Mouse (Mus musculus) forebrain, embryonic 13.5 days (tissue): Measurements from ENCODE around the gene D10Jhu81e. TPM values are rescaled to one million over a fixed set of nuclear protein-coding genes. Genes with fewer than 3 reads are reported as not detected.
"Not testable (repeated sequence)": the region's sequence is repeated elsewhere in the genome, so short reads cannot be mapped to it uniquely, and the experiment has no call there.

Experiments used
- ATAC-seq: fragments of 200-750 bp; cut with Nextera tagmentation; 2 replicates; pipeline ENCODE4 v1.8.0; 2017
- H3K27ac ChIP-seq: fragments of 300-500 bp; sonication (generic); 2 replicates; pipeline ENCODE4 v1.5.1; 2015; ENCODE audit warnings: inconsistent platforms, mild to moderate bottlenecking, moderate library complexity
- H3K27me3 ChIP-seq: fragments of 300-500 bp; sonication (generic); 2 replicates; pipeline ENCODE4 v1.6.1; 2015; ENCODE audit warnings: mild to moderate bottlenecking, inconsistent platforms
- H3K36me3 ChIP-seq: fragments of 300-500 bp; sonication (generic); 2 replicates; pipeline ENCODE4 v1.6.1; 2015; ENCODE audit warnings: mild to moderate bottlenecking, inconsistent platforms; ENCODE audit not compliant: poor library complexity, severe bottlenecking
- H3K4me1 ChIP-seq: fragments of 300-500 bp; sonication (generic); 2 replicates; pipeline ENCODE4 v1.6.1; 2015; ENCODE audit warnings: inconsistent platforms
- H3K4me2 ChIP-seq: fragments of 300-500 bp; sonication (generic); 2 replicates; pipeline ENCODE4 v1.6.1; 2015; ENCODE audit warnings: inconsistent platforms, mild to moderate bottlenecking, moderate library complexity
- H3K4me3 ChIP-seq: fragments of 300-500 bp; sonication (generic); 2 replicates; pipeline ENCODE4 v1.5.1; 2015; ENCODE audit warnings: mild to moderate bottlenecking, inconsistent platforms
- H3K9ac ChIP-seq: fragments of 300-500 bp; sonication (generic); 2 replicates; pipeline ENCODE4 v1.6.1; 2015; ENCODE audit warnings: mild to moderate bottlenecking, inconsistent platforms
- H3K9me3 ChIP-seq: fragments of 300-500 bp; sonication (generic); replicated peaks from 2 replicates; pipeline ENCODE4 v1.6.1; 2016; ENCODE audit warnings: inconsistent platforms
- WGBS: fragments of 180-500 bp; shearing (Covaris S2); methylation state at CpG from one replicate; pipeline ENCODE4 v1.1.7; 2015; 5-methylcytosine and 5-hydroxymethylcytosine counted together
- polyA plus RNA-seq: library from polyadenylated mRNA; unstranded; fragments of >200 nt; fragmentation: Nextera tagmentation; extraction: Ambion mirVana; gene quantifications from 2 replicates; pipeline ENCODE4 v1.2.1, GENCODE M21; 2015

Gene D10Jhu81e
- polyA plus RNA-seq: 18.9 and 22.4 TPM in 2 replicates

GRCm38 (mm10) chr10:78169281-78170042 lies at the start of gene D10Jhu81e:
TSS of gene D10Jhu81e (minus strand) at chr10:78169782.
- no peaks in the 10 kb centered on the region for H3K27me3 ChIP-seq
- H3K9ac ChIP-seq: peak within 1 kb of the TSS; percentile 86
- no peaks in the 10 kb centered on the region for H3K9me3 ChIP-seq
- H3K4me1 ChIP-seq: peaks cover 15% of the 10 kb centered on the region
- H3K4me3 ChIP-seq: peak within 1 kb of the TSS; percentile 74
- peaks cover 69% of the 10 kb centered on the region for H3K36me3 ChIP-seq
- WGBS: 2% methylated on average over 43 of the region's 50 CpGs
- peak within 1 kb of the TSS; percentile 69 for H3K27ac ChIP-seq
- peak; percentile 97 for ATAC-seq
- peak within 1 kb of the TSS; percentile 87 for H3K4me2 ChIP-seq

GRCm38 (mm10) chr10:78218576-78218975 lies 49.0 kb upstream of the D10Jhu81e start:
- no peak overlapping the region for H3K27ac ChIP-seq
- WGBS: 93% methylated on average over 6 of the region's 6 CpGs
- no peak overlapping the region for H3K9ac ChIP-seq
- H3K36me3 ChIP-seq: peaks cover 94% of the 10 kb centered on the region
- H3K9me3 ChIP-seq: no peaks in the 10 kb centered on the region
- H3K4me3 ChIP-seq: no peak overlapping the region
- no peak overlapping the region for H3K4me2 ChIP-seq
- H3K27me3 ChIP-seq: no peaks in the 10 kb centered on the region
- ATAC-seq: no peak
- H3K4me1 ChIP-seq: no peaks in the 10 kb centered on the region

- no peaks in the 10 kb centered on the region for H3K27me3 ChIP-seq
- H3K9ac ChIP-seq: no peak overlapping the region
- WGBS: 90% methylated on average over 6 of the region's 6 CpGs
- H3K4me3 ChIP-seq: no peak overlapping the region
- peaks cover 98% of the 10 kb centered on the region for H3K36me3 ChIP-seq
- no peaks in the 10 kb centered on the region for H3K4me1 ChIP-seq
- ATAC-seq: no peak
- H3K9me3 ChIP-seq: no peaks in the 10 kb centered on the region
- H3K27ac ChIP-seq: no peak overlapping the region
- H3K4me2 ChIP-seq: no peak overlapping the region
Measured at GRCm38 (mm10) chr10:78216376-78217083, 46.9 kb upstream of the D10Jhu81e start.

- Histone ChIP-seq H3K9ac (no peak overlapping the region), H3K4me3 (no peak overlapping the region), H3K4me1 (no peaks in the 10 kb centered on the region), H3K9me3 (no peaks in the 10 kb centered on the region), H3K27me3 (no peaks in the 10 kb centered on the region), H3K27ac (no peak overlapping the region), H3K4me2 (no peak overlapping the region), H3K36me3 (peaks cover 98% of the 10 kb centered on the region)
- WGBS: 96% methylated on average over 9 of the region's 9 CpGs
- ATAC-seq: no peak
Measured at GRCm38 (mm10) chr10:78214371-78214770, 44.8 kb upstream of the D10Jhu81e start.

- Histone ChIP-seq H3K27me3 (no peaks in the 10 kb centered on the region), H3K4me2 (no peak overlapping the region), H3K27ac (no peak overlapping the region), H3K9ac (no peak overlapping the region), H3K4me3 (no peak overlapping the region), H3K4me1 (no peaks in the 10 kb centered on the region), H3K36me3 (peaks cover 98% of the 10 kb centered on the region), H3K9me3 (no peaks in the 10 kb centered on the region)
- ATAC-seq: no peak
- WGBS: 63% methylated on average over 6 of the region's 6 CpGs
Measured at GRCm38 (mm10) chr10:78211311-78211710, 41.7 kb upstream of the D10Jhu81e start.

GRCm38 (mm10) chr10:78201182-78201581 lies 31.6 kb upstream of the D10Jhu81e start:
- no peak overlapping the region for H3K9ac ChIP-seq
- no peak overlapping the region for H3K27ac ChIP-seq

GRCm38 (mm10) chr10:78192933-78193332 lies 23.4 kb upstream of the D10Jhu81e start:
- ATAC-seq: no peak
- H3K9ac ChIP-seq: no peak overlapping the region
- H3K4me1 ChIP-seq: no peaks in the 10 kb centered on the region
- no peak overlapping the region for H3K4me2 ChIP-seq
- no peak overlapping the region for H3K27ac ChIP-seq
- H3K27me3 ChIP-seq: no peaks in the 10 kb centered on the region
- peaks cover 100% of the 10 kb centered on the region for H3K36me3 ChIP-seq
- H3K4me3 ChIP-seq: no peak overlapping the region
- no peaks in the 10 kb centered on the region for H3K9me3 ChIP-seq
- 90% methylated on average over 5 of the region's 5 CpGs for WGBS

More at GRCm38 (mm10) chr10:78201182-78201581, 31.6 kb upstream of the D10Jhu81e start:
- H3K36me3 ChIP-seq: peaks cover 100% of the 10 kb centered on the region
- no peak overlapping the region for H3K4me2 ChIP-seq
- H3K4me3 ChIP-seq: no peak overlapping the region
- WGBS: 96% methylated on average over 4 of the region's 4 CpGs
- H3K4me1 ChIP-seq: no peaks in the 10 kb centered on the region
- ATAC-seq: no peak
- no peaks in the 10 kb centered on the region for H3K27me3 ChIP-seq
- no peaks in the 10 kb centered on the region for H3K9me3 ChIP-seq

- ATAC-seq, H3K27me3 ChIP-seq, H3K4me3 ChIP-seq, H3K4me2 ChIP-seq, H3K9me3 ChIP-seq, H3K27ac ChIP-seq, H3K9ac ChIP-seq: not testable (repeated sequence)
- 95% methylated on average over 4 of the region's 4 CpGs for WGBS
- Histone ChIP-seq H3K4me1 (peaks cover 15% of the 10 kb centered on the region), H3K36me3 (peaks cover 63% of the 10 kb centered on the region)
Measured at GRCm38 (mm10) chr10:78186076-78186475, 16.5 kb upstream of the D10Jhu81e start.

- H3K36me3 ChIP-seq: peaks cover 63% of the 10 kb centered on the region
- peak overlapping the region; percentile 69 for H3K9ac ChIP-seq
- peak overlapping the region; percentile 27; the same call in 1 of the 2 replicates for H3K27ac ChIP-seq
- H3K27me3 ChIP-seq: no peaks in the 10 kb centered on the region
- 23% methylated on average over 9 of the region's 9 CpGs for WGBS
- peaks cover 15% of the 10 kb centered on the region for H3K4me1 ChIP-seq
- H3K4me2 ChIP-seq: peak overlapping the region; percentile 89
- no peaks in the 10 kb centered on the region for H3K9me3 ChIP-seq
- peak; percentile 56 for ATAC-seq
- H3K4me3 ChIP-seq: peak overlapping the region; percentile 79
Measured at GRCm38 (mm10) chr10:78185381-78185725, 15.8 kb upstream of the D10Jhu81e start.

GRCm38 (mm10) chr10:78184531-78185380 lies 15.2 kb upstream of the D10Jhu81e start, which contains the start of gene Pwp2:
TSS of gene Pwp2 (minus strand) at chr10:78185149.
- Histone ChIP-seq H3K27me3 (no peaks in the 10 kb centered on the region), H3K36me3 (peaks cover 63% of the 10 kb centered on the region), H3K4me2 (peak within 1 kb of the TSS; percentile 89), H3K9me3 (no peaks in the 10 kb centered on the region), H3K4me1 (peaks cover 15% of the 10 kb centered on the region), H3K9ac (peak within 1 kb of the TSS; percentile 69), H3K4me3 (peak within 1 kb of the TSS; percentile 79), H3K27ac (peak within 1 kb of the TSS; percentile 27)
- 2% methylated on average over 47 of the region's 47 CpGs for WGBS
- ATAC-seq: peak; percentile 97

GRCm38 (mm10) chr10:78183577-78183976 lies 14.0 kb upstream of the D10Jhu81e start:
- no peak for ATAC-seq
- H3K4me3 ChIP-seq: peak overlapping the region; percentile 79; the same call in 1 of the 2 replicates
- no peak overlapping the region for H3K27ac ChIP-seq
- peaks cover 63% of the 10 kb centered on the region for H3K36me3 ChIP-seq
- H3K9ac ChIP-seq: no peak overlapping the region
- H3K27me3 ChIP-seq: no peaks in the 10 kb centered on the region
- peak overlapping the region; percentile 89; the same call in 1 of the 2 replicates for H3K4me2 ChIP-seq
- H3K4me1 ChIP-seq: peaks cover 15% of the 10 kb centered on the region
- 89% methylated on average over 3 of the region's 3 CpGs for WGBS
- no peaks in the 10 kb centered on the region for H3K9me3 ChIP-seq
